Mouse (Mus musculus) C2C12 (cell line): ENCODE results near the gene Hivep2.

Experiments
- CTCF ChIP-seq: IDR thresholded peaks from one replicate; pipeline ENCODE4 v1.5.1; 2011; ENCODE audit not compliant: control insufficient read depth, insufficient read depth, insufficient read length
- MAX ChIP-seq: IDR thresholded peaks from one replicate; pipeline ENCODE4 v1.6.1; 2011; ENCODE audit warnings: mild to moderate bottlenecking, control low read depth

DNA sequence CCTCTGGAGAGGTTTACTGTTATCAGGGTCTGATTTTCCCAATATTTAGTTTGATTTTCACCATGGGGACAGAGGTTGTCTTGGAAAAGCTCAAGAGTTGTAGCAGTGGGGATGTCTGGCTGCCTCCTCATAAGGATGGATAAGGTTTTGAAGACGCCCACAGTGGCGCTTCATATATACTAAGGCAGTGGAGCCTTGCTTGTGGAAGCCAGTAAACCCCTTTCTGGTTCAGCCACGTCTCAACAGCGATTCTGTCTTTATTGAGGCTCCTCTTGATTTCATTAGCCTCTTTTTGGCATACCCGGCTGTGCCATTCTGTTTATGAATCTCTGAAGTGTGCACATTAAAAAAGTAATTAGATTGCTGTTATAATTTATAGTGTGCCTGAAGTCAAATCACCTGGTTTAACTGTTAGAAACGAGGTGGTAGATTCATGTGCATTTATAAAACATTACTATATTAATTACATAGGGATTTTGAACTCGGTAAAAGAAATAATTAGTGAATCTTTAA is 72.2 kb downstream of the Hivep2 start:
- no peak for TF ChIP-seq CTCF
- no peak for TF ChIP-seq MAX
